Mouse (Mus musculus): ENCODE results near the gene Wdr93. TPM values are rescaled to one million over a fixed set of nuclear protein-coding genes. Genes with fewer than 3 reads are reported as not detected.

Gene Wdr93
- under 1 TPM in 1 of 2 experiments, not detected in 1; 0.14 TPM for total RNA-seq (2021)
- long read RNA-seq, experiment 1, result 0 reads
- long read RNA-seq, experiment 2, result 0 reads

- no peak for TF ChIP-seq CTCF (IDR thresholded peaks at IDR 0.05)
- peak within 1 kb of the TSS; percentile 88 for H3K4me3 ChIP-seq
- intact Hi-C loops (cut with DNase I), result no loop called here
- DNase-seq, result peak; percentile 80
- peak within 1 kb of the TSS; percentile 83 for H3K27ac ChIP-seq
Measured at GRCm38 (mm10) chr7:79742659-79743536, at the start of gene Wdr93, which contains the start of gene Pex11a. Wdr93 (plus strand) TSS chr7:79743163. Pex11a (minus strand) TSS chr7:79743131.

- Histone ChIP-seq H3K4me3 (no peak overlapping the region), H3K27ac (no peak overlapping the region)
- intact Hi-C loops (cut with DNase I), result no loop called here
- DNase-seq, result no peak
- TF ChIP-seq CTCF (IDR thresholded peaks at IDR 0.05), result no peak
Measured at GRCm38 (mm10) chr7:79696495-79696894, 46.5 kb upstream of the Wdr93 start.

GRCm38 (mm10) chr7:79702755-79703154, 40.2 kb upstream of the Wdr93 start:
- Histone ChIP-seq H3K27ac (no peak overlapping the region), H3K4me3 (no peak overlapping the region)
- no peak for DNase-seq
- TF ChIP-seq CTCF (IDR thresholded peaks at IDR 0.05), result no peak
- intact Hi-C loops (cut with DNase I), result no loop called here

- no peak for TF ChIP-seq CTCF (IDR thresholded peaks at IDR 0.05)
- no peak overlapping the region for H3K4me3 ChIP-seq
- no peak overlapping the region for H3K27ac ChIP-seq
- intact Hi-C loops (cut with DNase I), result no loop called here
- DNase-seq, result no peak
Measured at GRCm38 (mm10) chr7:79705210-79705609, 37.8 kb upstream of the Wdr93 start.

GRCm38 (mm10) chr7:79710130-79710607, 32.8 kb upstream of the Wdr93 start:
- DNase-seq, result no peak
- TF ChIP-seq CTCF (IDR thresholded peaks at IDR 0.05), result peak; percentile 45
- intact Hi-C loops (cut with DNase I), result loop anchor here (5.0 kb wide), 1 partner anchor 48 kb away; the partner anchor contains the start of gene Ticrr
- no peak overlapping the region for H3K27ac ChIP-seq
- peak overlapping the region; percentile 63 for H3K4me3 ChIP-seq

- H3K4me3 ChIP-seq, result no peak overlapping the region
- no peak for TF ChIP-seq CTCF (IDR thresholded peaks at IDR 0.05)
- intact Hi-C loops (cut with DNase I), result loop anchor here (5.0 kb wide), 1 partner anchor 49 kb away; the partner anchor contains the start of gene Ticrr
- H3K27ac ChIP-seq, result no peak overlapping the region
- DNase-seq, result no peak
Measured at GRCm38 (mm10) chr7:79710831-79711230, 32.1 kb upstream of the Wdr93 start.

GRCm38 (mm10) chr7:79715187-79715981, 27.6 kb upstream of the Wdr93 start, which contains the start of gene Kif7:
Kif7 (minus strand) TSS chr7:79715720.
- TF ChIP-seq CTCF (IDR thresholded peaks at IDR 0.05), result no peak
- DNase-seq, result peak; percentile 86
- intact Hi-C loops (cut with DNase I), result no loop called here
- Histone ChIP-seq H3K4me3 (peak within 1 kb of the TSS; percentile 92), H3K27ac (peak within 1 kb of the TSS; percentile 70)

GRCm38 (mm10) chr7:79721386-79721977, 21.5 kb upstream of the Wdr93 start:
- Histone ChIP-seq H3K4me3 (peak overlapping the region; percentile 80), H3K27ac (peak overlapping the region; percentile 72)
- TF ChIP-seq CTCF (IDR thresholded peaks at IDR 0.05), result no peak
- intact Hi-C loops (cut with DNase I), result loop anchor here (10.0 kb wide), 1 partner anchor 227 kb away; no protein-coding TSS in a partner anchor
- peak; percentile 60 for DNase-seq

- Histone ChIP-seq H3K4me3 (no peak overlapping the region), H3K27ac (no peak overlapping the region)
- intact Hi-C loops (cut with DNase I), result loop anchor here (10.0 kb wide), 1 partner anchor 232 kb away; no protein-coding TSS in a partner anchor
- DNase-seq, result peak; percentile 63
- TF ChIP-seq CTCF (IDR thresholded peaks at IDR 0.05), result peak; percentile 76
Measured at GRCm38 (mm10) chr7:79727091-79727490, 15.9 kb upstream of the Wdr93 start.

GRCm38 (mm10) chr7:79728219-79728618, 14.7 kb upstream of the Wdr93 start:
- TF ChIP-seq CTCF (IDR thresholded peaks at IDR 0.05), result peak; percentile 86
- DNase-seq, result peak; percentile 61
- intact Hi-C loops (cut with DNase I), result loop anchor here (1.0 to 10.0 kb wide), 2 partner anchors 116 to 233 kb away; no protein-coding TSS in a partner anchor
- no peak overlapping the region for H3K4me3 ChIP-seq
- H3K27ac ChIP-seq, result no peak overlapping the region

GRCm38 (mm10) chr7:79729169-79729568, 13.8 kb upstream of the Wdr93 start:
- Histone ChIP-seq H3K27ac (no peak overlapping the region), H3K4me3 (no peak overlapping the region)
- TF ChIP-seq CTCF (IDR thresholded peaks at IDR 0.05), result peak; percentile 92
- intact Hi-C loops (cut with DNase I), result loop anchor here (10.0 kb wide), 1 partner anchor 234 kb away; no protein-coding TSS in a partner anchor
- peak; percentile 73 for DNase-seq

Measured in gastrocnemius, adult 2 months (tissue).